Mouse (Mus musculus): Measurements from ENCODE around the gene Shb. TPM values are rescaled to one million over a fixed set of nuclear protein-coding genes. Genes with fewer than 3 reads are reported as not detected.

Shb gene
- polyA plus RNA-seq, 1 experiment from 2014 or later, result 8.7 TPM

- no peaks in the 10 kb centered on the region for H3K27me3 ChIP-seq (ENCODE audit: control insufficient read depth, insufficient read depth, low read length)
- no peak for DNase-seq (ENCODE audit: low spot score)
- peaks cover 26% of the 10 kb centered on the region for H3K4me1 ChIP-seq (replicated peaks; ENCODE audit: control insufficient read depth, insufficient read depth, low read length)
- H3K4me3 ChIP-seq (replicated peaks; ENCODE audit: low read length), result no peak overlapping the region
- no peak overlapping the region for H3K4me2 ChIP-seq (replicated peaks)
- H3K9me3 ChIP-seq (ENCODE audit: control insufficient read depth, low read length), result no peaks in the 10 kb centered on the region
- no peak for ATAC-seq (ENCODE audit: low FRiP score)
- no peak overlapping the region for H3K9ac ChIP-seq
- no peak overlapping the region for H3K27ac ChIP-seq
- WGBS, result 91% methylated on average over 9 of the region's 9 CpGs
- no peaks in the 10 kb centered on the region for H3K36me3 ChIP-seq (replicated peaks; ENCODE audit: control insufficient read depth, insufficient read depth)
Observed at GRCm38 (mm10) chr4:45502002-45502401, 30.3 kb downstream of the Shb start.

DNA sequence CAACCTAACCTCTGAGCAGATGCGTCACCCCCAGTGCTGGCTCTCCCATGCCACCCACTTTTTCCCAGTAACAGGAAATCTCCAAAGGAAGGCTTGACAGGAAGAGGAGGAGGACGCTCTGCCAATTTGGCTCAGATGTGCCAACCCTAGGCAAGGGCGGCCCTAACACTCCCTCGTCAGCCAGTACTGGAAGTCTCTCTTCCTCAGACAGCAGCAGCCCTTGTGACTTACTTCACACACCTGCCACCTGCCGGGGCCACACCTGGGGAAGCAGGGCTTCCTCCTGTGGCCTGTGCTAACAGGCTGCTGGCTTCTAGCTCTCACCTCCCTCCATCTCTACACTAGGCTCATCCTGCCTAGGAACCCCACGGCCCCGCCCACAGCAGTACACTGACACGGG, 31.9 kb downstream of the Shb start:
- no peaks in the 10 kb centered on the region for H3K36me3 ChIP-seq (replicated peaks; ENCODE audit: control insufficient read depth, insufficient read depth)

GRCm38 (mm10) chr4:45499556-45499955, 32.7 kb downstream of the Shb start:
- H3K27me3 ChIP-seq (ENCODE audit: control insufficient read depth, insufficient read depth, low read length), result no peaks in the 10 kb centered on the region
- no peak overlapping the region for H3K9ac ChIP-seq
- 19% methylated on average over 10 of the region's 10 CpGs for WGBS
- no peak overlapping the region for H3K27ac ChIP-seq
- ATAC-seq (ENCODE audit: low FRiP score), result no peak
- no peak for DNase-seq (ENCODE audit: low spot score)
- H3K4me1 ChIP-seq (replicated peaks; ENCODE audit: control insufficient read depth, insufficient read depth, low read length), result peaks cover 26% of the 10 kb centered on the region
- no peak overlapping the region for H3K4me2 ChIP-seq (replicated peaks)
- H3K4me3 ChIP-seq (replicated peaks; ENCODE audit: low read length), result no peak overlapping the region
- no peaks in the 10 kb centered on the region for H3K36me3 ChIP-seq (replicated peaks; ENCODE audit: control insufficient read depth, insufficient read depth)
- no peaks in the 10 kb centered on the region for H3K9me3 ChIP-seq (ENCODE audit: control insufficient read depth, low read length)

More for the DNA sequence above, 31.9 kb downstream of the Shb start:
- H3K4me2 ChIP-seq (replicated peaks), result no peak overlapping the region
- no peak overlapping the region for H3K27ac ChIP-seq
- ATAC-seq (ENCODE audit: low FRiP score) (no peak), DNase-seq (ENCODE audit: low spot score) (no peak)
- 82% methylated on average over 8 of the region's 8 CpGs for WGBS
- no peaks in the 10 kb centered on the region for H3K27me3 ChIP-seq (ENCODE audit: control insufficient read depth, insufficient read depth, low read length)
- no peaks in the 10 kb centered on the region for H3K9me3 ChIP-seq (ENCODE audit: control insufficient read depth, low read length)
- H3K9ac ChIP-seq, result no peak overlapping the region
- no peak overlapping the region for H3K4me3 ChIP-seq (replicated peaks; ENCODE audit: low read length)
- H3K4me1 ChIP-seq (replicated peaks; ENCODE audit: control insufficient read depth, insufficient read depth, low read length), result peaks cover 18% of the 10 kb centered on the region

DNA sequence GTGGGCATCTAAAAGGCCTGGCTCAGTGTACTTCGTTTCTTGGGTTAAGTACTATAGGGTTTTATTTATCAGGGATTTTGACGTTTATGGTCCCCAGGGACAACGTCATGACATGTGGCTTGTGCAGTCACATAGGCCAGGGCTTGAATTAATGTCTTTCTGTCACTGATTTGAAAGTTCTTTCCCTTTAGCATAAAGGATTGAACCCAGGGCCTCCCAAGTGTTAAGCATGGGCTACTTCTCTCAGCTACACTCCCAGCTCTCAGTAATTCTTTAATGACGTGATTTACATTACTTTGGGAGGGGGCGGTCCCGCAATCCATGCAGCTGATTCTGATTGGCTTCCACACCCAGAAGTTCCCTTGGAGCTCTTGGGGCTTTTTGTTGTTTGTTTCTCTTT, 33.2 kb downstream of the Shb start:
- no peak for DNase-seq (ENCODE audit: low spot score)
- Histone ChIP-seq H3K4me1 (replicated peaks; ENCODE audit: control insufficient read depth, insufficient read depth, low read length) (peaks cover 31% of the 10 kb centered on the region), H3K9me3 (ENCODE audit: control insufficient read depth, low read length) (no peaks in the 10 kb centered on the region), H3K9ac (no peak overlapping the region), H3K27ac (no peak overlapping the region), H3K4me3 (replicated peaks; ENCODE audit: low read length) (no peak overlapping the region), H3K36me3 (replicated peaks; ENCODE audit: control insufficient read depth, insufficient read depth) (no peaks in the 10 kb centered on the region), H3K4me2 (replicated peaks) (no peak overlapping the region), H3K27me3 (ENCODE audit: control insufficient read depth, insufficient read depth, low read length) (no peaks in the 10 kb centered on the region)
- 15% methylated on average over 6 of the region's 6 CpGs for WGBS
- no peak for ATAC-seq (ENCODE audit: low FRiP score)

DNA sequence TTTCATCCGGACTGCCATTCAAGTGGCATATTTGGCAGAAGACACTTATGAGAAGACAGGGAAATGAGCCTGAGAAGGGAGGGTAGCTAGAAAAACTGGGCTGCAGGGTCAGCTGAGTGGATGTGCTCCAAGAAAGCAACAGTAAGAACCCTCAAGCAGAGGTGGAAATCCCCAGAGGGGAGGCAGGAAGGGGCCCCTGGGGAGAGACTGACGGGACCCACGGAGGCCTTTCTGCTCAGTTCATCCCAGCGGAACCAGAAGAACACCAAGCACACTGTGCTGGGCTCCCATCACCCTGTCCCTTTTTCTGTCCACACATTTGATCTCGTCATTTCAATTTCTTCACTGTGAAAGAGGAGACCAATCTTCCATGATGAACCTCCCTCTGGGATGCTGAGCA, 33.9 kb downstream of the Shb start:
- H3K27me3 ChIP-seq (ENCODE audit: control insufficient read depth, insufficient read depth, low read length), result 0 out of 2 replicates have a peak, but pooled peaks cover 5% of the 10 kb centered on the region
- no peak for ATAC-seq (ENCODE audit: low FRiP score)

DNA sequence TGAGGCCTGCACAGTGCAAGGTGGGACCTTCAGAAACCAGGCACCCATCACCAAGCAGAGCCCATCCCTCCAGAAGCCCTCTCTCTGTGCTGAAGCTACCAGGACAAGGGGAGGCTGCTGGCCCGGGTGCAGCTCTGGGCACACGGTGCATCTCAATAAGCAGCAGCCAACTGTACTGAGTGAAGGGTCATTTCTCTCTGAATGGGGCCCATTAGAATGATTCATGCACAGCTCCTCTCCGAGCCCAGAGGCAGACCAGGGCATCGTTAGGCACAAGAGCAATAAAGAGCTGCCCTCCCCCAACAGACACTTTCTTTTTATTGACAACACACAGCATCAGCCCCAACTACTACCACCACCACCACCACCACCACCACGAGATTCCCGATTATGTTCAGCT, 35.0 kb downstream of the Shb start:
- H3K27me3 ChIP-seq (ENCODE audit: control insufficient read depth, insufficient read depth, low read length), result 0 out of 2 replicates have a peak, but pooled peaks cover 5% of the 10 kb centered on the region
- H3K9ac ChIP-seq, result no peak overlapping the region
- 37% methylated on average over 6 of the region's 6 CpGs for WGBS
- H3K9me3 ChIP-seq (ENCODE audit: control insufficient read depth, low read length), result no peaks in the 10 kb centered on the region
- no peak overlapping the region for H3K4me2 ChIP-seq (replicated peaks)
- no peaks in the 10 kb centered on the region for H3K36me3 ChIP-seq (replicated peaks; ENCODE audit: control insufficient read depth, insufficient read depth)
- DNase-seq (ENCODE audit: low spot score), result no peak
- no peak overlapping the region for H3K4me3 ChIP-seq (replicated peaks; ENCODE audit: low read length)
- no peak for ATAC-seq (ENCODE audit: low FRiP score)
- peaks cover 49% of the 10 kb centered on the region for H3K4me1 ChIP-seq (replicated peaks; ENCODE audit: control insufficient read depth, insufficient read depth, low read length)
- H3K27ac ChIP-seq, result no peak overlapping the region

More for the DNA sequence above, 33.9 kb downstream of the Shb start:
- WGBS, result 50% methylated on average over 5 of the region's 5 CpGs
- Histone ChIP-seq H3K27ac (no peak overlapping the region), H3K9me3 (ENCODE audit: control insufficient read depth, low read length) (no peaks in the 10 kb centered on the region), H3K36me3 (replicated peaks; ENCODE audit: control insufficient read depth, insufficient read depth) (no peaks in the 10 kb centered on the region), H3K4me3 (replicated peaks; ENCODE audit: low read length) (no peak overlapping the region), H3K4me2 (replicated peaks) (no peak overlapping the region), H3K9ac (no peak overlapping the region), H3K4me1 (replicated peaks; ENCODE audit: control insufficient read depth, insufficient read depth, low read length) (peaks cover 38% of the 10 kb centered on the region)
- DNase-seq (ENCODE audit: low spot score), result no peak

DNA sequence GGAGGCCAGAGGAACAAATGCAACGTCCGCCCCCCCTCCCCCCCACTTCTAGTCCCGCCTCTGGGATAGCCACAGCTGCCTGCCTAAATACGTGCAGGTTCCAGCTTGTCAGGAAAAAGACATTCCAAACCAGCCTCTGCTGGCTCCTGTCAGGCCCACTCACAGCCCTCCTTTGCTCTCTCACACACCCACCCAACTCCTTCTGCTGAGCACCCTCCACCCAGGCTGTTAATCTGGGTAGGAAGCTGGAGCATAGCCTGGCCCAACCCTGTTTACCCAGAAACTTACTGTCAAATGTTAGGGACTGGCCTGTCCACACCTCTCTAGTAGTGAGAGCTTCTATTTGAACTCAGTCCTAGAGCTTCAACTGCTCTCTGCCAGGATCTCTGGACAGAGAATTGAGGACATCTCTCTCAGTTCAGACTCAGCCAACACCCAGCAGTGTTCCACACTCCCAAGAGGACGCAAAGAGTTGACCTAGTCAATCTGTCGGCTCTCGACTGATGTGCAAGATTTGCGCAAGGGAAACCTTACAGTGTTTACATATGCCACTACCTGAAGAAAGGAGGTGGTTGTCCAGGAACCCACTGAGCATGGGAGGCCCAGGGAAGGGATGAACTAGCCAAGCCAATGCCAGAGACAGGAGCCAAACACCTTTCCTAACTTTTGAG, 36.6 kb downstream of the Shb start:
- Histone ChIP-seq H3K4me1 (replicated peaks; ENCODE audit: control insufficient read depth, insufficient read depth, low read length) (peaks cover 65% of the 10 kb centered on the region), H3K4me2 (replicated peaks) (no peak overlapping the region), H3K36me3 (replicated peaks; ENCODE audit: control insufficient read depth, insufficient read depth) (no peaks in the 10 kb centered on the region), H3K4me3 (replicated peaks; ENCODE audit: low read length) (no peak overlapping the region), H3K9me3 (ENCODE audit: control insufficient read depth, low read length) (no peaks in the 10 kb centered on the region), H3K27ac (no peak overlapping the region), H3K27me3 (ENCODE audit: control insufficient read depth, insufficient read depth, low read length) (0 out of 2 replicates have a peak, but pooled peaks cover 5% of the 10 kb centered on the region), H3K9ac (no peak overlapping the region)
- no peak for DNase-seq (ENCODE audit: low spot score)
- no peak for ATAC-seq (ENCODE audit: low FRiP score)
- WGBS, result 63% methylated on average over 8 of the region's 8 CpGs

DNA sequence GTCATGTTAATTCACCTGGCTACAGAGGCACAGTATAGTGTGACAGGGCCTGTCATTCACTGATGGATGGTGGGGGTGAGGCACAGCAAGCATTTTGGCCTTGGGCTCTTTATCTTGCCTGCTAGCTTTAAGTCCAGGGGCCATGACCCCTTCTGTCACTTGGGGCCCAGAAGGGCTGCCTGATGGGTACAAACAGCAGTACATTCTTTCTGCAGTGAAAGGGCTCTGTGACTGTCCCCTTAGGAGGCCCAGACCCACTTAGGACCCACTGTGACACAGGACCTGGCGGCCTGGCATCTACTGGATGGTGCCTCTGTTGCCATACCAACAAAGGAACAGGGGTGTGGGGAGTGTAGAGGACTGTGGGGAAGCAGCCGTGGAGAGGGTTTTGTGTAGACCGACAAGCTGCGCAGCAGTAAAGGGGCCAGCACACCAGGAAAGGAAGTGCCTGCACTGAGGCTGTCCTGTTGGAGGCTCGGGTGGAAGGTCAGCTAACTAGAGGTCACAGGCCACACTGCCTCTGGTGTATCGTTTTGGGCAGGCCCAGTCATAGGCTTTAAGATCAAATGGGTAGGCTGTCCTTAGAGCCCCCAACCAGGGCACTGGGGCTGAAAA, 38.4 kb downstream of the Shb start:
- no peaks in the 10 kb centered on the region for H3K36me3 ChIP-seq (replicated peaks; ENCODE audit: control insufficient read depth, insufficient read depth)
- 12% methylated on average over 6 of the region's 6 CpGs for WGBS
- H3K4me3 ChIP-seq (replicated peaks; ENCODE audit: low read length), result no peak overlapping the region
- no peak overlapping the region for H3K4me2 ChIP-seq (replicated peaks)
- peaks cover 78% of the 10 kb centered on the region for H3K4me1 ChIP-seq (replicated peaks; ENCODE audit: control insufficient read depth, insufficient read depth, low read length)
- 0 out of 2 replicates have a peak, but pooled peaks cover 5% of the 10 kb centered on the region for H3K27me3 ChIP-seq (ENCODE audit: control insufficient read depth, insufficient read depth, low read length)
- no peaks in the 10 kb centered on the region for H3K9me3 ChIP-seq (ENCODE audit: control insufficient read depth, low read length)
- no peak for ATAC-seq (ENCODE audit: low FRiP score)
- no peak overlapping the region for H3K9ac ChIP-seq
- H3K27ac ChIP-seq, result no peak overlapping the region
- DNase-seq (ENCODE audit: low spot score), result no peak

DNA sequence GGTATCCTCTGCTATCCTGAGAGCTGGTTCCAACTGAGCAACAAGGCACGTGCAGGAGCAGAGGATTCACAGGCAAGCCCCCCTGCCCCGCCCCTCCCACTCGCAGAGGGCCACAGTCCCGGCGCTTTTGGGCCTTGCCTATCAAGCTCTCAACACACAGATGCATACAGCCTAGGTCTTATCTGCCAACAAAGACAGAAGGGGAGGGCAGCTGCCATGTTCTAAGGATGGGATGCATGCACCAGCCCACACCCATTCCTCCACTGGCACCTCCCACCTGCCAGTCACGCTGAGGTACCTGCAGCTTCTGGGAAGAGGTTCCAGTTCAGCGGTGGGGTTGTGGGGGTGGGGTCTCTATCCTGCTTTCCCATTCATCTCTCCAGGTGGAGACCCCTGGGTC, 39.2 kb downstream of the Shb start:
- Histone ChIP-seq H3K27ac (no peak overlapping the region), H3K9me3 (ENCODE audit: control insufficient read depth, low read length) (no peaks in the 10 kb centered on the region), H3K9ac (no peak overlapping the region), H3K36me3 (replicated peaks; ENCODE audit: control insufficient read depth, insufficient read depth) (no peaks in the 10 kb centered on the region), H3K27me3 (ENCODE audit: control insufficient read depth, insufficient read depth, low read length) (0 out of 2 replicates have a peak, but pooled peaks cover 5% of the 10 kb centered on the region), H3K4me3 (replicated peaks; ENCODE audit: low read length) (no peak overlapping the region), H3K4me1 (replicated peaks; ENCODE audit: control insufficient read depth, insufficient read depth, low read length) (peaks cover 72% of the 10 kb centered on the region), H3K4me2 (replicated peaks) (no peak overlapping the region)
- ATAC-seq (ENCODE audit: low FRiP score) (no peak), DNase-seq (ENCODE audit: low spot score) (no peak)
- WGBS, result 9% methylated on average over 7 of the region's 7 CpGs
